Mouse (Mus musculus): ENCODE data around the gene Pfkfb4. TPM values are rescaled to one million over a fixed set of nuclear protein-coding genes. Genes with fewer than 3 reads are reported as not detected.

The Pfkfb4 gene
- polyA plus RNA-seq, 1 experiment from 2014 or later, result 26.3 TPM

DNA sequence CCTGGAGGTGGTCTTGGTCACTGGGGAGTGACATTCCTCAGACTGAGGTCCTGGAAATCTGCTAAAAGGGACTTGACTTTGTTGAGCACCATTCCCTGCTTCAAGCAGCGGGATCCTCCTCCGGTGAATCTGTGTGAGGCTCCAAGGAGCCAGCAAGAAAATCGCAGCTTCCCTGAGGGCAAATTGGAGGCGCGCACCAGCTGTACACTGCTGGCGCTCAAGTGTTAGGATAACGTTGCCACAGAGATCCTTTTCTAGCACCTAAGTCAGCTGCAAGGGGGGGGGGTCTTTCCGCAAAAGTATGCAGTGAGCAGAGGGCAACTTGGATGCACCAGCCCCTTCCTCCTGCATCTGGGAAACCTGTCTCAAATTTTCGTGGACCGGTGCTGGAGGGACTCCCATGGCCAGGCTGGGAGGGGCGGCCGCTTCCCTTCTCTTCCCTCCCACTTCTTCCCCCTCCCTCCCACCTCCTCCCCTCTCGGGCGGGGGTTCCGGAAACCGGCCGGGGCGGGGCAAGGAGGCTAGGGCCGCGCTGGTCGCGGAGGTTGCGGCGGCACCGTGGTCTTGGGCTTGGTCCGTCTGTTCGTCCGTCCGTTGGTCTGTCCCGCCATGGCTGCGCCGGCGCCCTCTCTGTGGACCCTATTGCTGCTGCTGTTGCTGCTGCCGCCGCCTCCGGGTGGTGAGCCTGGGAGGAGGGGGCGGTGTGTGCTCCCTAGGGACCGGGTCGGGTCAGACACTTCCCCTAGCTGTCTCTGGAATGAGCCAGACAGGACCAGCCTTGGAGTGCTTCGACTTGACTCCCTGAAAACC lies 46.7 kb downstream of the Pfkfb4 start, which contains the start of gene Shisa5:
Shisa5 (plus strand) TSS at position 480 of the 810 bp plus-strand sequence.
- DNase-seq, result peak; percentile 71
- Histone ChIP-seq H3K4me1 (ENCODE audit: control insufficient read depth, insufficient read depth, low read length) (no peaks in the 10 kb centered on the region; the same call in 1 of the 2 replicates), H3K36me3 (ENCODE audit: control insufficient read depth, insufficient read depth, low read length) (no peaks in the 10 kb centered on the region), H3K27ac (replicated peaks; ENCODE audit: low read depth, low read length) (no peak within 1 kb of the TSS), H3K27me3 (ENCODE audit: control insufficient read depth, insufficient read depth, low read length) (no peaks in the 10 kb centered on the region), H3K4me2 (ENCODE audit: low read length) (peak within 1 kb of the TSS; percentile 87), H3K4me3 (replicated peaks; ENCODE audit: low read depth, low read length) (peak within 1 kb of the TSS; percentile 51), H3K9ac (replicated peaks; ENCODE audit: low read length) (peak within 1 kb of the TSS; percentile 56), H3K9me3 (ENCODE audit: control insufficient read depth, low read length) (no peaks in the 10 kb centered on the region)
- WGBS, result under 1% methylated on average over 40 of the region's 40 CpGs
- peak; percentile 53; the same call in 1 of the 2 replicates for ATAC-seq (ENCODE audit: low FRiP score, low TSS enrichment)

GRCm38 (mm10) chr9:109038901-109039364 lies 47.4 kb downstream of the Pfkfb4 start:
- peak; percentile 9 for DNase-seq

DNA sequence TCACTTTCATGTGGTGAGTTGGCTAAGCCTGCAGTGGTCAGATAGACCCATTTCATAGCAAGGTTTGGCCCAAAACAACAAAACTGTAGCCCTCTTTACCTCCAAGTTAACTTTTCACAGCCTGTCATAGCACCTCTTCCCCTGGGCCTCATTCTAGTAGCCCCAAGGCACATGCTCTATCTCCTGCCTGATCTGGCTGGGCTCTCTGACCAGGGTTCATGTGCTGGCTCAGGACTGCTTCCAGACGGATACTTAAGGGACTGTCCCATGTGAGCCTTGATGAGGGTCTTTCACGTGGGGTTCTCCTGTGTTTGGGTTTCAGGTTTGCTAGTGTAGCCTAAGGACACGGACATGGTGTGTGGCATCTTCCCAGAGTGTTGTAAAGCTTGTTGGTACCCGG lies 48.1 kb downstream of the Pfkfb4 start:
- 84% methylated on average over 4 of the region's 4 CpGs for WGBS
- no peaks in the 10 kb centered on the region; the same call in 1 of the 2 replicates for H3K4me1 ChIP-seq (ENCODE audit: control insufficient read depth, insufficient read depth, low read length)
- no peak overlapping the region; the same call in 1 of the 2 replicates for H3K4me2 ChIP-seq (ENCODE audit: low read length)
- no peak overlapping the region for H3K27ac ChIP-seq (replicated peaks; ENCODE audit: low read depth, low read length)
- H3K4me3 ChIP-seq (replicated peaks; ENCODE audit: low read depth, low read length), result no peak overlapping the region
- no peaks in the 10 kb centered on the region for H3K36me3 ChIP-seq (ENCODE audit: control insufficient read depth, insufficient read depth, low read length)
- H3K9ac ChIP-seq (replicated peaks; ENCODE audit: low read length), result no peak overlapping the region
- ATAC-seq (ENCODE audit: low FRiP score, low TSS enrichment) (no peak), DNase-seq (no peak)
- H3K27me3 ChIP-seq (ENCODE audit: control insufficient read depth, insufficient read depth, low read length), result no peaks in the 10 kb centered on the region
- H3K9me3 ChIP-seq (ENCODE audit: control insufficient read depth, low read length), result no peaks in the 10 kb centered on the region

More at GRCm38 (mm10) chr9:109038901-109039364, 47.4 kb downstream of the Pfkfb4 start:
- no peaks in the 10 kb centered on the region for H3K9me3 ChIP-seq (ENCODE audit: control insufficient read depth, low read length)
- peak overlapping the region; percentile 87 for H3K4me2 ChIP-seq (ENCODE audit: low read length)
- H3K27ac ChIP-seq (replicated peaks; ENCODE audit: low read depth, low read length), result no peak overlapping the region
- peak overlapping the region; percentile 56 for H3K9ac ChIP-seq (replicated peaks; ENCODE audit: low read length)
- H3K4me1 ChIP-seq (ENCODE audit: control insufficient read depth, insufficient read depth, low read length), result no peaks in the 10 kb centered on the region; the same call in 1 of the 2 replicates
- H3K36me3 ChIP-seq (ENCODE audit: control insufficient read depth, insufficient read depth, low read length), result no peaks in the 10 kb centered on the region
- H3K27me3 ChIP-seq (ENCODE audit: control insufficient read depth, insufficient read depth, low read length), result no peaks in the 10 kb centered on the region
- H3K4me3 ChIP-seq (replicated peaks; ENCODE audit: low read depth, low read length), result peak overlapping the region; percentile 51
- WGBS, result 19% methylated on average over 8 of the region's 8 CpGs
- ATAC-seq (ENCODE audit: low FRiP score, low TSS enrichment), result no peak

- no peak for DNase-seq
- Histone ChIP-seq H3K27me3 (ENCODE audit: control insufficient read depth, insufficient read depth, low read length) (no peaks in the 10 kb centered on the region), H3K4me3 (replicated peaks; ENCODE audit: low read depth, low read length) (no peak overlapping the region), H3K9me3 (ENCODE audit: control insufficient read depth, low read length) (no peaks in the 10 kb centered on the region), H3K9ac (replicated peaks; ENCODE audit: low read length) (no peak overlapping the region), H3K27ac (replicated peaks; ENCODE audit: low read depth, low read length) (no peak overlapping the region), H3K4me2 (ENCODE audit: low read length) (no peak overlapping the region), H3K4me1 (ENCODE audit: control insufficient read depth, insufficient read depth, low read length) (no peaks in the 10 kb centered on the region; the same call in 1 of the 2 replicates), H3K36me3 (ENCODE audit: control insufficient read depth, insufficient read depth, low read length) (no peaks in the 10 kb centered on the region)
- no peak for ATAC-seq (ENCODE audit: low FRiP score, low TSS enrichment)
- 85% methylated on average over 8 of the region's 8 CpGs for WGBS
These were observed 48.6 kb downstream of the Pfkfb4 start for GRCm38 (mm10) chr9:109040216-109040615.

- H3K4me3 ChIP-seq (replicated peaks; ENCODE audit: low read depth, low read length), result no peak overlapping the region
- H3K9ac ChIP-seq (replicated peaks; ENCODE audit: low read length), result no peak overlapping the region
- H3K27me3 ChIP-seq (ENCODE audit: control insufficient read depth, insufficient read depth, low read length), result no peaks in the 10 kb centered on the region
- no peak overlapping the region for H3K27ac ChIP-seq (replicated peaks; ENCODE audit: low read depth, low read length)
- H3K36me3 ChIP-seq (ENCODE audit: control insufficient read depth, insufficient read depth, low read length), result no peaks in the 10 kb centered on the region
- no peak overlapping the region for H3K4me2 ChIP-seq (ENCODE audit: low read length)
- DNase-seq (no peak), ATAC-seq (ENCODE audit: low FRiP score, low TSS enrichment) (no peak)
- H3K4me1 ChIP-seq (ENCODE audit: control insufficient read depth, insufficient read depth, low read length), result no peaks in the 10 kb centered on the region; the same call in 1 of the 2 replicates
- 73% methylated on average over 6 of the region's 6 CpGs for WGBS
- H3K9me3 ChIP-seq (ENCODE audit: control insufficient read depth, low read length), result no peaks in the 10 kb centered on the region
These were observed 49.3 kb downstream of the Pfkfb4 start for GRCm38 (mm10) chr9:109040906-109041305.

DNA sequence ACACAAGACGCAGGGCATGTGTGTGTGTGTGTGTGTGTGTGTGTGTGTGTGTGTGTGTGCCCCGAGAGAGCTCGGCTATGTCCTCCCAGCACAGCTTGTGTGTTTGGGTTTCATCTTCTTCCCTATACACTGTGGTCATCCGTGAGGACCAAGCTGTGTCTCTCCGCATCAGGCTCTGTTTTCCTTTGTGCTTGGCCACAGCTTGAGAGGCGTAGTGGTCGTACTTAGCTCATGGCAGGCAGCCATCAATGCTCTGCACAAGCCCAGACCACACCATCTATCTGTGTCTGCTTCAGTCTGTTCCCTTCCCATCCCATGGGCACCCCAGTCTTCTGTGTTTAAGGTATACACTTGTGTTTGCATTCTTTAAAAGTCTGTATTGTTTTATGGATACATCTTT lies 49.8 kb downstream of the Pfkfb4 start:
- Histone ChIP-seq H3K27me3 (ENCODE audit: control insufficient read depth, insufficient read depth, low read length) (no peaks in the 10 kb centered on the region), H3K4me3 (replicated peaks; ENCODE audit: low read depth, low read length) (no peak overlapping the region), H3K4me1 (ENCODE audit: control insufficient read depth, insufficient read depth, low read length) (no peaks in the 10 kb centered on the region; the same call in 1 of the 2 replicates), H3K9me3 (ENCODE audit: control insufficient read depth, low read length) (no peaks in the 10 kb centered on the region), H3K36me3 (ENCODE audit: control insufficient read depth, insufficient read depth, low read length) (no peaks in the 10 kb centered on the region), H3K9ac (replicated peaks; ENCODE audit: low read length) (no peak overlapping the region), H3K27ac (replicated peaks; ENCODE audit: low read depth, low read length) (no peak overlapping the region), H3K4me2 (ENCODE audit: low read length) (no peak overlapping the region)
- WGBS, result 76% methylated on average over 7 of the region's 7 CpGs
- no peak for DNase-seq
- ATAC-seq (ENCODE audit: low FRiP score, low TSS enrichment), result no peak

GRCm38 (mm10) chr9:109046306-109046705 lies 54.7 kb downstream of the Pfkfb4 start:
- DNase-seq (peak; percentile 58), ATAC-seq (ENCODE audit: low FRiP score, low TSS enrichment) (no peak)
- H3K9me3 ChIP-seq (ENCODE audit: control insufficient read depth, low read length), result no peaks in the 10 kb centered on the region
- WGBS, result 31% methylated on average over 5 of the region's 5 CpGs
- no peaks in the 10 kb centered on the region for H3K27me3 ChIP-seq (ENCODE audit: control insufficient read depth, insufficient read depth, low read length)
- no peak overlapping the region for H3K4me3 ChIP-seq (replicated peaks; ENCODE audit: low read depth, low read length)
- H3K27ac ChIP-seq (replicated peaks; ENCODE audit: low read depth, low read length), result no peak overlapping the region
- no peaks in the 10 kb centered on the region for H3K4me1 ChIP-seq (ENCODE audit: control insufficient read depth, insufficient read depth, low read length)
- no peaks in the 10 kb centered on the region for H3K36me3 ChIP-seq (ENCODE audit: control insufficient read depth, insufficient read depth, low read length)
- H3K4me2 ChIP-seq (ENCODE audit: low read length), result no peak overlapping the region
- H3K9ac ChIP-seq (replicated peaks; ENCODE audit: low read length), result no peak overlapping the region

DNA sequence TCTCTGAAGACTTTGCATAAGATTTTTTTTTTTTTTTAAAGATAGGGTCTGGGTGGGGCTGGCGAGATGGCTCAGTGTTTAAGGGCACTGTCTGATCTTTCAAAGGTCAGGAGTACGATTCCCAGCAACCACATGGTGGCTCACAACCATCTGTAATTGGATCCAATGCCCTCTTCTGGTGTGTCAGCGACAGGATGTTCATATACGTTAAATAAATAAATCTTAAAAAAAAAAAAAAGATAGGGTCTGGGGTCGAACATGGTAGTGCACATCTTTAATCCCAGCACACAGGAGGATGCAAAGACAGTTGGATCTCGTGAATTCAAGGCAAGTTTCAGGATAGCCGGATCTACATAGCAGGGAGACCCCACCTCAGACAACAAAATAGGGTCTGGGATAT lies 57.7 kb downstream of the Pfkfb4 start:
- H3K36me3 ChIP-seq (ENCODE audit: control insufficient read depth, insufficient read depth, low read length), result no peaks in the 10 kb centered on the region
- 89% methylated on average over 7 of the region's 7 CpGs for WGBS
- no peak overlapping the region for H3K4me3 ChIP-seq (replicated peaks; ENCODE audit: low read depth, low read length)
- no peaks in the 10 kb centered on the region for H3K27me3 ChIP-seq (ENCODE audit: control insufficient read depth, insufficient read depth, low read length)
- H3K9ac ChIP-seq (replicated peaks; ENCODE audit: low read length), result no peak overlapping the region
- DNase-seq, result no peak
- H3K27ac ChIP-seq (replicated peaks; ENCODE audit: low read depth, low read length), result no peak overlapping the region
- no peak for ATAC-seq (ENCODE audit: low FRiP score, low TSS enrichment)
- H3K4me2 ChIP-seq (ENCODE audit: low read length), result no peak overlapping the region
- H3K9me3 ChIP-seq (ENCODE audit: control insufficient read depth, low read length), result no peaks in the 10 kb centered on the region
- no peaks in the 10 kb centered on the region; the same call in 1 of the 2 replicates for H3K4me1 ChIP-seq (ENCODE audit: control insufficient read depth, insufficient read depth, low read length)
